Comparison of ENCODE assay signal across 17 mouse cellular contexts in genomic region chr8:102983220-102983909, GRCm38 (mm10).
DNase-seq lines count a peak whose midpoint lies in the region; ATAC-seq and TF ChIP-seq lines count a peak whose summit lies in the region.
"Had no signal": no experiment of that assay in that cellular context is flagged by ENCODE, and none has a peak within 500 bp of the region (broad histone marks: within the 10 kb centered on the region; RNA-seq: fewer than 3 reads in every experiment).

No protein-coding gene starts in this region.

- no peaks in the 10 kb centered on the region for H3K27me3 ChIP-seq in hindbrain, embryonic 11.5 days (ENCODE audit: control insufficient read depth, insufficient read depth, low read length)
- no peaks in the 10 kb centered on the region for H3K27me3 ChIP-seq in hindbrain, postnatal 0 days (ENCODE audit: insufficient read depth, low read length)
- H3K27me3 ChIP-seq in embryonic facial prominence, embryonic 12.5 days, result no peaks in the 10 kb centered on the region
- H3K27me3 ChIP-seq in limb, embryonic 13.5 days, result no peaks in the 10 kb centered on the region
- H3K27me3 ChIP-seq: forebrain, embryonic 13.5 days; midbrain, embryonic 12.5 days had no signal

- 52% methylated on average over 3 of the region's 3 CpGs for WGBS in hindbrain, embryonic 11.5 days
- 53% methylated on average over 3 of the region's 3 CpGs for WGBS in hindbrain, postnatal 0 days
- WGBS in embryonic facial prominence, embryonic 12.5 days, result 9% methylated on average over 3 of the region's 3 CpGs
- 6% methylated on average over 3 of the region's 3 CpGs for WGBS in limb, embryonic 13.5 days

- H3K27ac ChIP-seq in hindbrain, embryonic 11.5 days (ENCODE audit: low read depth, low read length), result no peak overlapping the region
- H3K27ac ChIP-seq in hindbrain, postnatal 0 days, result no peak overlapping the region
- H3K27ac ChIP-seq in embryonic facial prominence, embryonic 12.5 days, result peak overlapping the region; percentile 55
- H3K27ac ChIP-seq in limb, embryonic 13.5 days, result peak overlapping the region; percentile 83
- H3K27ac ChIP-seq: forebrain, embryonic 13.5 days; midbrain, embryonic 12.5 days; stomach, postnatal 0 days had no signal

- peak; percentile 30; the same call in 1 of the 2 replicates for ATAC-seq in hindbrain, embryonic 11.5 days (ENCODE audit: low FRiP score)
- no peak for ATAC-seq in hindbrain, postnatal 0 days
- ATAC-seq in embryonic facial prominence, embryonic 12.5 days (ENCODE audit: insufficient number of reproducible peaks, insufficient read depth, low FRiP score, low TSS enrichment), result no peak
- peak; percentile 79 for ATAC-seq in limb, embryonic 13.5 days (ENCODE audit: low FRiP score, low read depth)
- ATAC-seq: liver, postnatal 0 days had no signal

- no peak for TF ChIP-seq CTCF in hindbrain, postnatal 0 days (IDR thresholded peaks at IDR 0.05; ENCODE audit: low read depth)
- no peak for TF ChIP-seq CTCF in brain, embryonic 14.5 days (IDR thresholded peaks at IDR 0.05; ENCODE audit: borderline replicate concordance, extremely low read depth, insufficient read depth, insufficient read length)

- no peak overlapping the region for H3K9ac ChIP-seq in hindbrain, embryonic 11.5 days (ENCODE audit: low read depth, low read length)
- H3K9ac ChIP-seq in hindbrain, postnatal 0 days (replicated peaks; ENCODE audit: low read length), result no peak overlapping the region
- no peak overlapping the region for H3K9ac ChIP-seq in embryonic facial prominence, embryonic 12.5 days
- no peak overlapping the region for H3K9ac ChIP-seq in limb, embryonic 13.5 days
- H3K9ac ChIP-seq: forebrain, embryonic 13.5 days; liver, postnatal 0 days; midbrain, embryonic 12.5 days had no signal

- no peaks in the 10 kb centered on the region for H3K36me3 ChIP-seq in hindbrain, embryonic 11.5 days (ENCODE audit: control insufficient read depth, insufficient read depth, low read length)
- H3K36me3 ChIP-seq in hindbrain, postnatal 0 days (ENCODE audit: insufficient read depth, low read length), result no peaks in the 10 kb centered on the region
- H3K36me3 ChIP-seq in embryonic facial prominence, embryonic 12.5 days, result no peaks in the 10 kb centered on the region
- no peaks in the 10 kb centered on the region for H3K36me3 ChIP-seq in limb, embryonic 13.5 days
- H3K36me3 ChIP-seq: midbrain, embryonic 12.5 days had no signal

- H3K9me3 ChIP-seq in hindbrain, embryonic 11.5 days (ENCODE audit: control insufficient read depth, low read length), result no peaks in the 10 kb centered on the region
- H3K9me3 ChIP-seq in hindbrain, postnatal 0 days (ENCODE audit: low read length), result no peaks in the 10 kb centered on the region
- no peaks in the 10 kb centered on the region for H3K9me3 ChIP-seq in embryonic facial prominence, embryonic 12.5 days
- H3K9me3 ChIP-seq in limb, embryonic 13.5 days, result no peaks in the 10 kb centered on the region
- H3K9me3 ChIP-seq: forebrain, embryonic 13.5 days; midbrain, embryonic 12.5 days had no signal

- no peak overlapping the region for H3K4me3 ChIP-seq in hindbrain, embryonic 11.5 days (ENCODE audit: low read depth, low read length)
- no peak overlapping the region for H3K4me3 ChIP-seq in hindbrain, postnatal 0 days (ENCODE audit: low read length)
- H3K4me3 ChIP-seq in embryonic facial prominence, embryonic 12.5 days, result no peak overlapping the region
- H3K4me3 ChIP-seq in limb, embryonic 13.5 days, result no peak overlapping the region
- H3K4me3 ChIP-seq: forebrain, embryonic 13.5 days; midbrain, embryonic 12.5 days had no signal

- no peak for TF ChIP-seq POLR2A in brain, embryonic 14.5 days (IDR thresholded peaks at IDR 0.05; ENCODE audit: borderline replicate concordance, extremely low read depth, insufficient read depth, insufficient read length, poor library complexity, severe bottlenecking)

- peak; percentile 8 for DNase-seq in hindbrain, embryonic 11.5 days (ENCODE audit: low spot score)
- no peak for DNase-seq in hindbrain, postnatal 0 days (ENCODE audit: low spot score)
- DNase-seq in brain, embryonic 14.5 days (ENCODE audit: low read depth), result peak; percentile 9
- DNase-seq in lung, postnatal 10 days, result no peak
- DNase-seq in frontal cortex, postnatal 10 days (ENCODE audit: low spot score in 2 of 2), result no peak
- DNase-seq: cerebellum, adult 18-20 months; gastrocnemius, postnatal 10 days; heart, postnatal 10 days; kidney, postnatal 10 days; liver, postnatal 0 days; lung, postnatal 36 days; thymus, postnatal 25 days had no signal

- no peaks in the 10 kb centered on the region for H3K4me1 ChIP-seq in hindbrain, embryonic 11.5 days (replicated peaks; ENCODE audit: control insufficient read depth, insufficient read depth, low read length)
- no peaks in the 10 kb centered on the region for H3K4me1 ChIP-seq in hindbrain, postnatal 0 days (ENCODE audit: insufficient read depth, low read length)
- peaks cover 30% of the 10 kb centered on the region for H3K4me1 ChIP-seq in embryonic facial prominence, embryonic 12.5 days
- peaks cover 38% of the 10 kb centered on the region for H3K4me1 ChIP-seq in limb, embryonic 13.5 days

- no peak overlapping the region for H3K4me2 ChIP-seq in hindbrain, embryonic 11.5 days (replicated peaks; ENCODE audit: low read depth, low read length)
- H3K4me2 ChIP-seq in hindbrain, postnatal 0 days (ENCODE audit: low read depth, low read length), result no peak overlapping the region
- H3K4me2 ChIP-seq in embryonic facial prominence, embryonic 12.5 days (replicated peaks), result no peak overlapping the region
- H3K4me2 ChIP-seq in limb, embryonic 13.5 days (replicated peaks), result peak overlapping the region; percentile 2
- H3K4me2 ChIP-seq: forebrain, embryonic 13.5 days; midbrain, embryonic 12.5 days had no signal

Comparison
In these comparisons a context has a peak if more than half of its experiments do, and no peak if none do; other contexts are left out.
1. ATAC-seq: peak in hindbrain, embryonic 11.5 days (single experiment) and limb, embryonic 13.5 days (single experiment); none in hindbrain, postnatal 0 days (single experiment) and embryonic facial prominence, embryonic 12.5 days (single experiment).
2. DNase-seq: peak in hindbrain, embryonic 11.5 days (single experiment) and brain, embryonic 14.5 days (single experiment); none in hindbrain, postnatal 0 days (single experiment), lung, postnatal 10 days (single experiment) and frontal cortex, postnatal 10 days (0 of 2).
3. H3K27ac ChIP-seq: peak in embryonic facial prominence, embryonic 12.5 days (single experiment) and limb, embryonic 13.5 days (single experiment); none in hindbrain, embryonic 11.5 days (single experiment) and hindbrain, postnatal 0 days (single experiment).